ENCODE assay signal across 8 mouse cellular contexts in genomic region chr17:56124377-56125275, GRCm38 (mm10). TPM values are rescaled to one million over a fixed set of nuclear protein-coding genes. Genes with fewer than 3 reads are reported as not detected.
A peak's percentile ranks its signal among the peaks of the same experiment; 100 is the strongest.
DNase-seq lines count a peak whose midpoint lies in the region; ATAC-seq lines count a peak whose summit lies in the region.

No protein-coding gene starts in this region.

- 8% methylated on average over 59 of the region's 59 CpGs for WGBS in hindbrain, embryonic 14.5 days
- 20% methylated on average over 59 of the region's 59 CpGs for WGBS in liver, embryonic 12.5 days (ENCODE audit: insufficient replicate concordance)
- 10% methylated on average over 55 of the region's 59 CpGs for WGBS in neural tube, embryonic 14.5 days

- peak overlapping the region; percentile 4; the same call in 1 of the 2 replicates for H3K4me3 ChIP-seq in hindbrain, embryonic 14.5 days (replicated peaks; ENCODE audit: low read length)
- H3K4me3 ChIP-seq in liver, embryonic 12.5 days: peak overlapping the region; percentile 36
- H3K4me3 ChIP-seq in neural tube, embryonic 14.5 days (ENCODE audit: low read depth, low read length): peak overlapping the region; percentile 12; the same call in 1 of the 2 replicates

- ATAC-seq in erythroblast, adult 5-6 weeks (replicated peaks; ENCODE audit: low FRiP score, poor library complexity, severe bottlenecking): peak; percentile 55
- no peak for ATAC-seq in hindbrain, embryonic 14.5 days (ENCODE audit: low FRiP score)
- no peak for ATAC-seq in liver, embryonic 12.5 days
- no peak for ATAC-seq in neural tube, embryonic 14.5 days (ENCODE audit: low read depth)

- no peak overlapping the region for H3K27ac ChIP-seq in hindbrain, embryonic 14.5 days
- no peak overlapping the region for H3K27ac ChIP-seq in liver, embryonic 12.5 days
- H3K27ac ChIP-seq in neural tube, embryonic 14.5 days (ENCODE audit: low read depth, low read length): no peak overlapping the region

- H3K4me1 ChIP-seq in hindbrain, embryonic 14.5 days (replicated peaks; ENCODE audit: control insufficient read depth, insufficient read depth, low read length): no peaks in the 10 kb centered on the region; the same call in 1 of the 2 replicates
- peaks cover 21% of the 10 kb centered on the region for H3K4me1 ChIP-seq in liver, embryonic 12.5 days
- no peaks in the 10 kb centered on the region for H3K4me1 ChIP-seq in neural tube, embryonic 14.5 days (ENCODE audit: control insufficient read depth, insufficient read depth, low read length)

- H3K4me2 ChIP-seq in hindbrain, embryonic 14.5 days (replicated peaks): peak overlapping the region; percentile 38
- H3K4me2 ChIP-seq in liver, embryonic 12.5 days: peak overlapping the region; percentile 66
- peak overlapping the region; percentile 31 for H3K4me2 ChIP-seq in neural tube, embryonic 14.5 days (ENCODE audit: low read depth, low read length)

- H3K9ac ChIP-seq in hindbrain, embryonic 14.5 days: 0 out of 2 replicates have a peak overlapping the region, but pooled peaks have one; percentile 24
- H3K9ac ChIP-seq in liver, embryonic 12.5 days: no peak overlapping the region
- no peak overlapping the region for H3K9ac ChIP-seq in neural tube, embryonic 14.5 days (replicated peaks; ENCODE audit: low read depth, low read length)

- H3K9me3 ChIP-seq in hindbrain, embryonic 14.5 days (ENCODE audit: control insufficient read depth, low read length): peaks cover 17% of the 10 kb centered on the region
- peaks cover 7% of the 10 kb centered on the region for H3K9me3 ChIP-seq in liver, embryonic 12.5 days (replicated peaks)
- peaks cover 8% of the 10 kb centered on the region for H3K9me3 ChIP-seq in neural tube, embryonic 14.5 days (ENCODE audit: control insufficient read depth, low read length)

- DNase-seq in left cerebral cortex, postnatal 36 days (ENCODE audit: low spot score in 2 of 2): peak; percentile 50 to 58
- no peak for DNase-seq in left cerebral cortex, adult 8-10 months (ENCODE audit: low spot score in 2 of 2)
- peak; percentile 88 for DNase-seq in adipocyte (ENCODE audit: low spot score)
- no peak for DNase-seq in hindbrain, embryonic 14.5 days (ENCODE audit: low spot score)
- no peak for DNase-seq in layer of hippocampus, adult 9-10 months (ENCODE audit: low spot score)

- intact Hi-C loops in left cerebral cortex, postnatal 36 days (cut with DNase I): loop anchor here (5.0 kb wide), 1 partner anchor 33 kb away; no protein-coding TSS in a partner anchor

- H3K27me3 ChIP-seq in hindbrain, embryonic 14.5 days (ENCODE audit: control insufficient read depth, insufficient read depth, low read length): peaks cover 57% of the 10 kb centered on the region
- H3K27me3 ChIP-seq in liver, embryonic 12.5 days (replicated peaks): peaks cover 56% of the 10 kb centered on the region
- H3K27me3 ChIP-seq in neural tube, embryonic 14.5 days (ENCODE audit: control insufficient read depth, insufficient read depth, low read length): peaks cover 40% of the 10 kb centered on the region

- H3K36me3 ChIP-seq in hindbrain, embryonic 14.5 days (replicated peaks; ENCODE audit: control insufficient read depth, insufficient read depth): peaks cover 59% of the 10 kb centered on the region
- peaks cover 7% of the 10 kb centered on the region; the same call in 1 of the 2 replicates for H3K36me3 ChIP-seq in liver, embryonic 12.5 days
- peaks cover 34% of the 10 kb centered on the region for H3K36me3 ChIP-seq in neural tube, embryonic 14.5 days (ENCODE audit: control insufficient read depth, insufficient read depth, low read length)

RNA-seq across cellular contexts. Expression of gene Lrg1, which starts 2.8 kb away (rescaled TPM):
- 1 to 10 TPM; 4.2 to 5.4 TPM for total RNA-seq in left cerebral cortex, postnatal 36 days (2021)
- 1 to 10 TPM; 1.5 to 3.4 (median 2.0) TPM for total RNA-seq in left cerebral cortex, adult 8-10 months (2022)
- total RNA-seq in erythroblast, adult 5-6 weeks (2015; ENCODE audit: low replicate concordance): 6.7 and 9.4 TPM in 2 replicates
- 4.5 and 11.8 TPM in 2 replicates for total RNA-seq in erythroblast, adult 5-6 weeks (2017; ENCODE audit: low replicate concordance)
- 0.19 and 0.20 TPM in 2 replicates for polyA plus RNA-seq in hindbrain, embryonic 14.5 days (2014; fragmentation: Nextera tagmentation; extraction: Ambion mirVana)
- polyA plus RNA-seq in liver, embryonic 12.5 days (2016; fragmentation: Nextera tagmentation; extraction: Ambion mirVana): 0.27 and 0.48 TPM in 2 replicates
- polyA plus RNA-seq in neural tube, embryonic 14.5 days (2014; fragmentation: Nextera tagmentation; extraction: Ambion mirVana): 0.24 TPM in 2 replicates

RNA-seq across cellular contexts. Expression of gene Plin5, which starts 7.2 kb away (rescaled TPM):
- total RNA-seq in left cerebral cortex, postnatal 36 days (2021): under 1 TPM; 0.59 to 0.99 TPM
- total RNA-seq in left cerebral cortex, adult 8-10 months (2022): under 1 TPM; 0.81 to 0.96 (median 0.93) TPM
- total RNA-seq in erythroblast, adult 5-6 weeks (2015; ENCODE audit: low replicate concordance): 0.58 TPM in 1 of 2 replicates, not detected in the other
- total RNA-seq in erythroblast, adult 5-6 weeks (2017; ENCODE audit: low replicate concordance): 0.60 and 0.98 TPM in 2 replicates
- 1.9 and 2.1 TPM in 2 replicates for polyA plus RNA-seq in hindbrain, embryonic 14.5 days (2014; fragmentation: Nextera tagmentation; extraction: Ambion mirVana)
- 0.25 and 0.38 TPM in 2 replicates for polyA plus RNA-seq in liver, embryonic 12.5 days (2016; fragmentation: Nextera tagmentation; extraction: Ambion mirVana)
- 0.95 and 1.9 TPM in 2 replicates for polyA plus RNA-seq in neural tube, embryonic 14.5 days (2014; fragmentation: Nextera tagmentation; extraction: Ambion mirVana)

RNA-seq across cellular contexts. Expression of gene Plin4, which starts 15.0 kb away (rescaled TPM):
- 1 to 10 TPM; 2.9 to 6.4 TPM for total RNA-seq in left cerebral cortex, postnatal 36 days (2021)
- 10 to 100 TPM in 1 of 4 experiments, 1 to 10 TPM in 3; 4.7 to 14.9 (median 7.5) TPM for total RNA-seq in left cerebral cortex, adult 8-10 months (2022)
- total RNA-seq in erythroblast, adult 5-6 weeks (2015; ENCODE audit: low replicate concordance): not detected in 2 replicates
- total RNA-seq in erythroblast, adult 5-6 weeks (2017; ENCODE audit: low replicate concordance): not detected in 2 replicates
- polyA plus RNA-seq in hindbrain, embryonic 14.5 days (2014; fragmentation: Nextera tagmentation; extraction: Ambion mirVana): 0.12 and 0.20 TPM in 2 replicates
- polyA plus RNA-seq in liver, embryonic 12.5 days (2016; fragmentation: Nextera tagmentation; extraction: Ambion mirVana): 0.05 and 0.06 TPM in 2 replicates
- 0.19 and 0.28 TPM in 2 replicates for polyA plus RNA-seq in neural tube, embryonic 14.5 days (2014; fragmentation: Nextera tagmentation; extraction: Ambion mirVana)

RNA-seq across cellular contexts. Expression of gene Sema6b, which starts 15.5 kb away (rescaled TPM):
- total RNA-seq in left cerebral cortex, postnatal 36 days (2021): 100 to 1,000 TPM; 131 to 144 TPM
- 100 to 1,000 TPM; 116 to 130 (median 121) TPM for total RNA-seq in left cerebral cortex, adult 8-10 months (2022)
- total RNA-seq in erythroblast, adult 5-6 weeks (2015; ENCODE audit: low replicate concordance): 0.19 TPM in 1 of 2 replicates, not detected in the other
- total RNA-seq in erythroblast, adult 5-6 weeks (2017; ENCODE audit: low replicate concordance): 0.56 and 1.4 TPM in 2 replicates
- 18.3 and 20.5 TPM in 2 replicates for polyA plus RNA-seq in hindbrain, embryonic 14.5 days (2014; fragmentation: Nextera tagmentation; extraction: Ambion mirVana)
- polyA plus RNA-seq in liver, embryonic 12.5 days (2016; fragmentation: Nextera tagmentation; extraction: Ambion mirVana): 1.5 and 1.7 TPM in 2 replicates
- polyA plus RNA-seq in neural tube, embryonic 14.5 days (2014; fragmentation: Nextera tagmentation; extraction: Ambion mirVana): 11.8 and 13.8 TPM in 2 replicates

RNA-seq across cellular contexts. Expression of gene Tnfaip8l1, which starts 37.7 kb away (rescaled TPM):
- 1 to 10 TPM; 7.9 to 8.5 TPM for total RNA-seq in left cerebral cortex, postnatal 36 days (2021)
- total RNA-seq in left cerebral cortex, adult 8-10 months (2022): 1 to 10 TPM; 6.1 to 8.9 (median 7.1) TPM
- 0.38 and 0.84 TPM in 2 replicates for total RNA-seq in erythroblast, adult 5-6 weeks (2015; ENCODE audit: low replicate concordance)
- total RNA-seq in erythroblast, adult 5-6 weeks (2017; ENCODE audit: low replicate concordance): 0.28 TPM in 1 of 2 replicates, not detected in the other
- polyA plus RNA-seq in hindbrain, embryonic 14.5 days (2014; fragmentation: Nextera tagmentation; extraction: Ambion mirVana): 8.4 and 9.9 TPM in 2 replicates
- polyA plus RNA-seq in liver, embryonic 12.5 days (2016; fragmentation: Nextera tagmentation; extraction: Ambion mirVana): 3.7 TPM in 2 replicates
- polyA plus RNA-seq in neural tube, embryonic 14.5 days (2014; fragmentation: Nextera tagmentation; extraction: Ambion mirVana): 9.2 and 9.9 TPM in 2 replicates

Comparison
In these comparisons a context has a peak if more than half of its experiments do, and no peak if none do; other contexts are left out.
1. DNase-seq: peak in left cerebral cortex, postnatal 36 days (2 of 2) and adipocyte (single experiment); none in left cerebral cortex, adult 8-10 months (0 of 2), hindbrain, embryonic 14.5 days (single experiment) and layer of hippocampus, adult 9-10 months (single experiment).
2. Peak in every context shown above with its lines, with median percentiles within 50 percentile points of each other: H3K4me2 ChIP-seq and H3K4me3 ChIP-seq.